Mouse (Mus musculus) embryonic facial prominence, embryonic 10.5 days (tissue): ENCODE results near the gene Wdfy4. TPM values are rescaled to one million over a fixed set of nuclear protein-coding genes. Genes with fewer than 3 reads are reported as not detected.

Experiments used
- DNase-seq: peaks from one replicate; pipeline ENCODE4 v3.0.0-alpha.2; 2017; ENCODE audit warnings: low spot score
- H3K27ac ChIP-seq: fragments of 300-500 bp; sonication (generic); replicated peaks from 2 replicates; pipeline ENCODE4 v1.5.1; 2016; ENCODE audit warnings: mild to moderate bottlenecking
- H3K27me3 ChIP-seq: fragments of 300-500 bp; sonication (generic); replicated peaks from 2 replicates; pipeline ENCODE4 v1.6.1; 2016; ENCODE audit warnings: low read depth, mild to moderate bottlenecking; ENCODE audit not compliant: poor library complexity, severe bottlenecking
- H3K36me3 ChIP-seq: fragments of 300-500 bp; sonication (generic); replicated peaks from 2 replicates; pipeline ENCODE4 v1.6.1; 2016; ENCODE audit warnings: mild to moderate bottlenecking, moderate library complexity
- H3K4me1 ChIP-seq: fragments of 300-500 bp; sonication (generic); 2 replicates; pipeline ENCODE4 v1.6.1; 2016
- H3K4me3 ChIP-seq: fragments of 300-500 bp; sonication (generic); 2 replicates; pipeline ENCODE4 v1.5.1; 2016; ENCODE audit warnings: mild to moderate bottlenecking, moderate library complexity
- H3K9me3 ChIP-seq: fragments of 300-500 bp; sonication (generic); 2 replicates; pipeline ENCODE4 v1.6.1; 2016; ENCODE audit warnings: mild to moderate bottlenecking
- WGBS: fragments of 180-500 bp; shearing (Covaris S2); methylation state at CpG from one replicate; pipeline ENCODE4 v1.1.7; 2016; 5-methylcytosine and 5-hydroxymethylcytosine counted together
- polyA plus RNA-seq: library from polyadenylated mRNA; unstranded; fragments of >200 nt; fragmentation: Nextera tagmentation; extraction: Ambion mirVana; gene quantifications from 2 replicates; pipeline ENCODE4 v1.2.1, GENCODE M21; 2016

Wdfy4 gene
- polyA plus RNA-seq, 1 experiment from 2014 or later: 0.17 TPM

DNA sequence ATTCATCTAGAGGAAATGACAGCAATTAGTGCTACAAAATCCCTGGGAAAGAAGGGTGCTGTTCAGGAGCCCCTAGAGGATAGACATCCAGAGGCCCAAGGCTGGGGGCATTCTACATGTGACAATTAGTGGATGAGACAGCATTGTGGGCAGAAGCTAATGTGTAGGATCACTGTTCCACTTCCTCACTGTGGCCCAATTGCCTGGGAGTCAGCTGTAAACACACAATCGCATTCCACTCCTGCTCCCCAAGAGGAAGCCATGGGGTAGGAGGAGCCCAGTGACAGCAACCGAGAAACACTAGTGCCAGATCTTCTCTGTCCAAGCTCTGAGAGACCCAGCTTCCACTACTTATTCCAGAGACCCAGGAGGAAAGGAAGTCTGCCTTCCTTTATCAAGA, 83.7 kb downstream of the Wdfy4 start:
- H3K4me1 ChIP-seq: no peaks in the 10 kb centered on the region; the same call in 1 of the 2 replicates
- H3K4me3 ChIP-seq: no peak overlapping the region
- no peaks in the 10 kb centered on the region for H3K27me3 ChIP-seq
- H3K27ac ChIP-seq: no peak overlapping the region
- WGBS: 57% methylated on average over 2 of the region's 2 CpGs
- no peak for DNase-seq
- H3K9me3 ChIP-seq: no peaks in the 10 kb centered on the region
- no peaks in the 10 kb centered on the region for H3K36me3 ChIP-seq

GRCm38 (mm10) chr14:33099926-33100325, 85.4 kb downstream of the Wdfy4 start:
- no peaks in the 10 kb centered on the region; the same call in 1 of the 2 replicates for H3K4me1 ChIP-seq
- no peak overlapping the region for H3K4me3 ChIP-seq
- no peaks in the 10 kb centered on the region for H3K36me3 ChIP-seq
- no peak overlapping the region for H3K27ac ChIP-seq
- H3K9me3 ChIP-seq: no peaks in the 10 kb centered on the region
- H3K27me3 ChIP-seq: no peaks in the 10 kb centered on the region
- 79% methylated on average over 5 of the region's 5 CpGs for WGBS
- no peak for DNase-seq

DNA sequence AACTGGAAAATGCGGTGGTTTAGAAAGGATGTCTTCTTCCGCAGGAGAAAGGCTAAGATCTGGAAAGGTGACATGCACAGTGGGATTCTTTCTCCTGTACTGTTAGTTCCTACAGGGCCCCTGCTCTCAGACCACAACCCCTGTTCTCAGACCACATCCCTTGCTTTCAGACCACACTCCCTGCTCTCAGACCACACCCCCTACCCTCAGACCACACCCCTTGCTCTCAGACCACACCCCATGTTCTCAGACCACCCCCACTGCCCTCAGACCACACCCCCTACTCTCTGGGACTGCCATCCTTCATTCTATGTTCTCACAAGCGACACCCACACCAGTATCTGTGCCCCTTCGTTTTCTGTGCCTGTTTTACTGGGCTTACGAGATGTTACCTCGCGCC, 86.2 kb downstream of the Wdfy4 start:
- H3K4me3 ChIP-seq: no peak overlapping the region
- H3K9me3 ChIP-seq: no peaks in the 10 kb centered on the region
- H3K27me3 ChIP-seq: no peaks in the 10 kb centered on the region
- 64% methylated on average over 7 of the region's 7 CpGs for WGBS
- H3K27ac ChIP-seq: no peak overlapping the region
- no peaks in the 10 kb centered on the region for H3K36me3 ChIP-seq
- DNase-seq: no peak
- H3K4me1 ChIP-seq: no peaks in the 10 kb centered on the region; the same call in 1 of the 2 replicates

GRCm38 (mm10) chr14:33096462-33096861, 88.8 kb downstream of the Wdfy4 start:
- 90% methylated on average over 5 of the region's 5 CpGs for WGBS
- no peaks in the 10 kb centered on the region; the same call in 1 of the 2 replicates for H3K4me1 ChIP-seq
- no peaks in the 10 kb centered on the region for H3K9me3 ChIP-seq
- H3K27ac ChIP-seq: no peak overlapping the region
- no peaks in the 10 kb centered on the region for H3K27me3 ChIP-seq
- no peaks in the 10 kb centered on the region for H3K36me3 ChIP-seq
- no peak overlapping the region for H3K4me3 ChIP-seq
- DNase-seq: no peak

DNA sequence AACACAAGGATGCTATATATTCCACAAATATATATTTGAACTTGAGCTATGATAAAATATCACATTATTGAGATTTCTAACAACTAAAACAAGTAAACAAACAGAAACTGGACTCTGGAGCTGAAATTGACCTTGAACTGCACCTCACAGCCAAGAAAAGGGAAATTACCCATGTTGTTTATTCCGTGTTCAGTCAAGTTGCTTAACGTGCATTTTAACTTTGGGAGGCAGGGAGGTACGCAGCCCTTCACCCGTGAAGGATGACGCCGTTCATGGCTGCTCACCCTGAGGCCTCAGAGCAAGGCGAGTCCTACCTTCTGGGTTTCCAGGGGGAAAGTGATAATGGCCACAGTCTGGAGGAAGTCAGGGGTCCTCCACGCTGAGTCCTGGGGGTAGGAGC, 102.0 kb downstream of the Wdfy4 start:
- Histone ChIP-seq H3K27me3 (no peaks in the 10 kb centered on the region), H3K4me3 (no peak overlapping the region), H3K4me1 (no peaks in the 10 kb centered on the region), H3K9me3 (no peaks in the 10 kb centered on the region), H3K36me3 (no peaks in the 10 kb centered on the region), H3K27ac (no peak overlapping the region)
- 85% methylated on average over 8 of the region's 8 CpGs for WGBS
- no peak for DNase-seq

DNA sequence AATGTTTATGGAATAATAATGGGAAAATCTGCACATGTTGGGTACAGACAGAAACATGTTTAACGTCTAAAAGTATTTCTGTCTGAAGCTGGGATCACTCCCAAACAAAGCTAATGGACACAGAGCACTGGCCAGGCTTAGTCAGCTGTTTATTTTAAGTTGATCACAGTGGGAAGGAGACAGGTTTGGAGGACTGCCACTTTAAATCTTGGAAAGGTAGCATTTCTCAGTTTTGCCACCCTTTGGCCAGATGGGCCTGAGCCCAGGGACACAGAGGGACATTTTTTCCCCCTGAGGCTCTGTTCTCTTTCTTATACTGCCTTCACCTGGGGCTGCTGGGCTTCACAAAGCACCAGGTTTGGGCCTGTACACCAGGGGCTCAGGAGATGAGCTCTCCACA, 103.0 kb downstream of the Wdfy4 start:
- Histone ChIP-seq H3K27me3 (no peaks in the 10 kb centered on the region), H3K9me3 (no peaks in the 10 kb centered on the region), H3K36me3 (no peaks in the 10 kb centered on the region), H3K4me1 (no peaks in the 10 kb centered on the region), H3K27ac (no peak overlapping the region), H3K4me3 (no peak overlapping the region)
- DNase-seq: no peak
- 78% methylated on average over 1 of the region's 1 CpGs for WGBS

GRCm38 (mm10) chr14:33081370-33081860, 103.9 kb downstream of the Wdfy4 start:
- no peaks in the 10 kb centered on the region for H3K27me3 ChIP-seq
- 88% methylated on average over 6 of the region's 6 CpGs for WGBS
- no peak overlapping the region for H3K4me3 ChIP-seq

DNA sequence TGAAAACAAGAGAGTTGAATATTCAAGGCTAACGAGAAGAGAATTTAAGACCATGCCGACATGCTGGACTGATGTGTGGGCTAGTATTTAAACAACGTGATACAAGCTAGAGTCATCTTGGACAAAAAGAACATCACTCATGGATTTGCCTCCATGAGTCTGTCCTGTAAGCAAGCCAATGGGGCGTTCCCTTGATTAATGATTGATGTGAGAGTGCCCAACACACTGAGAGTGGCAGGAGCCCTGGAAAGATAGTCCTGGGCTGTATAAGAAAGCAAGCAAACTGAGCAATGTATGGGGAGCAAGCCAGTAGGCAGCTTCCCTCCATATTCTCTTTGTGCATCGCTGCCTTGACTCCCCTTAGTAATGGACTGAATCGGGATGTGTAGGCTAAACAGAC, 106.7 kb downstream of the Wdfy4 start:
- WGBS: 93% methylated on average over 6 of the region's 6 CpGs
- Histone ChIP-seq H3K27ac (no peak overlapping the region), H3K27me3 (no peaks in the 10 kb centered on the region), H3K4me3 (no peak overlapping the region), H3K36me3 (no peaks in the 10 kb centered on the region), H3K4me1 (no peaks in the 10 kb centered on the region), H3K9me3 (no peaks in the 10 kb centered on the region)
- DNase-seq: no peak

More at GRCm38 (mm10) chr14:33081370-33081860, 103.9 kb downstream of the Wdfy4 start:
- Histone ChIP-seq H3K27ac (no peak overlapping the region), H3K4me1 (no peaks in the 10 kb centered on the region), H3K36me3 (no peaks in the 10 kb centered on the region), H3K9me3 (no peaks in the 10 kb centered on the region)
- DNase-seq: no peak

DNA sequence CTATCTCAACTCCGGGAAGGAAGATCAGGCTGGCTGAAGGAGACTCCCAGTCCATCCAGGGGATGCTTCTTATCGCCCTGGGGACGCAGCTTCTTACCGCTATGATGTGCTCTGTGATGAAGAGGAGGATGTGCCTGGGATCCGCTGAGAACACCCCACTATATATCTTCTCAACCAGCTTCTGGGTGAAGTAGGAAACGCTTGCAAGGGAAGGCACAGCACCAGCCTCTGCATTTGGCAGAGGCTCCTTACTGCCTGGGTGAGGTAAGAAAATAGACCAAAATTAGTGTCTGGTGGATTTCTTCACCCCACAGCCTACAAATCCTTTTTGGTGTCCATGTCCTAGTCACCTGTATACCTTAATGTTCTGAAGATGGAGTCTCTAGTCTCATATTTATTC, 107.2 kb downstream of the Wdfy4 start:
- Histone ChIP-seq H3K4me1 (no peaks in the 10 kb centered on the region), H3K4me3 (no peak overlapping the region), H3K36me3 (no peaks in the 10 kb centered on the region), H3K27me3 (no peaks in the 10 kb centered on the region), H3K9me3 (no peaks in the 10 kb centered on the region), H3K27ac (no peak overlapping the region)
- WGBS: 89% methylated on average over 6 of the region's 6 CpGs
- no peak for DNase-seq

DNA sequence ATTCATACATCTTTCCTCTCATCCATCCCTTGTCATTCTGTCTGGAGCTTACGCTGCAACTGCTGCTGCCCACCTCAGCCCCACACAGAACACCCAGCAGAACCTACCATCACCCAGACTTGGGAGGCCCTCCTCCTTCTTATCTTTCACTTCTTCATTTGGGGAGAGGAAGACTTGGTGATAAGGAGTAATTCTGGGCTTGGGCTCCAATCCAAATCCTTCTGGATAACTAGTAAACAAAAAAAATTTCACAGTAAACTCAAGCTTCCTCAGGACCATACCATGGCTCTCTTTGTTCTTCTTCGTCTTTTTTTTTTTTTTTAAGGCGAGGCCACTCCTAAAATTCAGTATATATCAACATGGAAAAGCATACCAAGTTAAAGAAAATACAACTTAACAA, 112.0 kb downstream of the Wdfy4 start:
- Histone ChIP-seq H3K27me3 (no peaks in the 10 kb centered on the region), H3K4me3 (no peak overlapping the region), H3K9me3 (no peaks in the 10 kb centered on the region), H3K27ac (no peak overlapping the region), H3K36me3 (no peaks in the 10 kb centered on the region), H3K4me1 (no peaks in the 10 kb centered on the region)
- WGBS: 89% methylated on average over 3 of the region's 3 CpGs
- DNase-seq: no peak

- Histone ChIP-seq H3K4me3 (no peak overlapping the region), H3K27ac (no peak overlapping the region), H3K9me3 (no peaks in the 10 kb centered on the region), H3K36me3 (no peaks in the 10 kb centered on the region), H3K4me1 (no peaks in the 10 kb centered on the region), H3K27me3 (no peaks in the 10 kb centered on the region)
- WGBS: 88% methylated on average over 7 of the region's 7 CpGs
- no peak for DNase-seq
Measured at GRCm38 (mm10) chr14:33072351-33072750, 113.0 kb downstream of the Wdfy4 start.

- Histone ChIP-seq H3K4me3 (no peak overlapping the region), H3K27me3 (no peaks in the 10 kb centered on the region), H3K4me1 (no peaks in the 10 kb centered on the region), H3K27ac (no peak overlapping the region), H3K36me3 (no peaks in the 10 kb centered on the region), H3K9me3 (no peaks in the 10 kb centered on the region)
- WGBS: 91% methylated on average over 9 of the region's 9 CpGs
- DNase-seq: no peak
Measured at GRCm38 (mm10) chr14:33067676-33068075, 117.6 kb downstream of the Wdfy4 start.

- H3K4me1 ChIP-seq: no peaks in the 10 kb centered on the region
- no peak overlapping the region for H3K27ac ChIP-seq
- no peaks in the 10 kb centered on the region for H3K9me3 ChIP-seq
- WGBS: 71% methylated on average over 5 of the region's 5 CpGs
- no peaks in the 10 kb centered on the region for H3K27me3 ChIP-seq
- no peak overlapping the region for H3K4me3 ChIP-seq
- DNase-seq: no peak
- no peaks in the 10 kb centered on the region for H3K36me3 ChIP-seq
Measured at GRCm38 (mm10) chr14:33062996-33063395, 122.3 kb downstream of the Wdfy4 start.
